In genomic region chr9:121297171-121298064, GRCm38 (mm10) we compare ENCODE assay signal across 8 mouse cellular contexts. TPM values are rescaled to one million over a fixed set of nuclear protein-coding genes. Genes with fewer than 3 reads are reported as not detected.
A peak's percentile ranks its signal among the peaks of the same experiment; 100 is the strongest.
DNase-seq lines count a peak whose midpoint lies in the region; ATAC-seq and TF ChIP-seq lines count a peak whose summit lies in the region.

TSS of gene Trak1 (plus strand) at chr9:121297502.

- TF ChIP-seq POLR2A in cerebellum, adult 2 months (IDR thresholded peaks at IDR 0.05; ENCODE audit: borderline replicate concordance, insufficient read depth, low read length): peak; percentile 62
- TF ChIP-seq POLR2A in spleen, adult 2 months (IDR thresholded peaks at IDR 0.05; ENCODE audit: low read depth, low read length): peak; percentile 66; the same call in 1 of the 2 replicates

- no peaks in the 10 kb centered on the region for H3K27me3 ChIP-seq in cerebellum, adult 2 months (ENCODE audit: control insufficient read depth, insufficient read depth, low read length)
- H3K27me3 ChIP-seq in hindbrain, embryonic 14.5 days (ENCODE audit: control insufficient read depth, insufficient read depth, low read length): no peaks in the 10 kb centered on the region
- H3K27me3 ChIP-seq in spleen, adult 2 months (ENCODE audit: control insufficient read depth, insufficient read depth, low read length): no peaks in the 10 kb centered on the region

- peak; percentile 87 for ATAC-seq in hindbrain, embryonic 14.5 days (ENCODE audit: low FRiP score)
- ATAC-seq in megakaryocyte-erythroid progenitor cell, adult 5-6 weeks (replicated peaks; ENCODE audit: low FRiP score, low TSS enrichment, poor library complexity, severe bottlenecking): peak; percentile 54

- H3K27ac ChIP-seq in cerebellum, adult 2 months (ENCODE audit: insufficient read depth, low read length): peak within 1 kb of the TSS; percentile 66; the same call in 1 of the 2 replicates
- peak within 1 kb of the TSS; percentile 97 for H3K27ac ChIP-seq in gastrocnemius, adult 2 months
- H3K27ac ChIP-seq in hindbrain, embryonic 14.5 days: peak within 1 kb of the TSS; percentile 71
- H3K27ac ChIP-seq in spleen, adult 2 months (ENCODE audit: insufficient read depth, low read length): peak within 1 kb of the TSS; percentile 90

- peak within 1 kb of the TSS; percentile 77 for H3K4me3 ChIP-seq in cerebellum, adult 2 months (replicated peaks; ENCODE audit: insufficient read depth, low read depth, low read length)
- peak within 1 kb of the TSS; percentile 93 for H3K4me3 ChIP-seq in gastrocnemius, adult 2 months
- peak within 1 kb of the TSS; percentile 82 for H3K4me3 ChIP-seq in hindbrain, embryonic 14.5 days (replicated peaks; ENCODE audit: low read length)
- peak within 1 kb of the TSS; percentile 62 for H3K4me3 ChIP-seq in spleen, adult 2 months (ENCODE audit: extremely low read depth, insufficient read depth, insufficient read length)

- H3K36me3 ChIP-seq in hindbrain, embryonic 14.5 days (replicated peaks; ENCODE audit: control insufficient read depth, insufficient read depth): no peaks in the 10 kb centered on the region
- no peaks in the 10 kb centered on the region for H3K36me3 ChIP-seq in spleen, adult 2 months (ENCODE audit: control insufficient read depth, insufficient read depth, low read length)

- H3K9me3 ChIP-seq in hindbrain, embryonic 14.5 days (ENCODE audit: control insufficient read depth, low read length): no peaks in the 10 kb centered on the region

- intact Hi-C loops in gastrocnemius, adult 2 months (cut with DNase I): loop anchor here (2.0 kb wide), 2 partner anchors 47 to 73 kb away; no protein-coding TSS in a partner anchor
- intact Hi-C loops in left cerebral cortex, postnatal 36 days (cut with DNase I): loop anchor here (5.0 kb wide), 1 partner anchor 75 kb away; no protein-coding TSS in a partner anchor

- WGBS in cerebellum, adult 2 months: under 1% methylated on average over 107 of the region's 116 CpGs
- WGBS in hindbrain, embryonic 14.5 days: under 1% methylated on average over 99 of the region's 116 CpGs
- under 1% methylated on average over 92 of the region's 116 CpGs for WGBS in spleen, adult 2 months

- peak in 1 of 2 experiments; percentile 40 for DNase-seq in frontal cortex, adult 2 months (ENCODE audit: extremely low spot score in 1 of 2, low spot score in 1 of 2)
- no peak for DNase-seq in frontal cortex, postnatal 25 days (ENCODE audit: low spot score in 2 of 2)
- peak; percentile 76 to 80 for DNase-seq in cerebellum, adult 2 months
- DNase-seq in gastrocnemius, adult 2 months: peak; percentile 88
- peak; percentile 75 for DNase-seq in hindbrain, embryonic 14.5 days (ENCODE audit: low spot score)
- DNase-seq in left cerebral cortex, postnatal 36 days (ENCODE audit: low spot score in 2 of 2): peak; percentile 66 to 76
- peak; percentile 33 to 67 for DNase-seq in spleen, adult 2 months (ENCODE audit: low read depth in 1 of 2, low spot score in 2 of 2)

- H3K9ac ChIP-seq in hindbrain, embryonic 14.5 days: peak within 1 kb of the TSS; percentile 90

- H3K4me1 ChIP-seq in cerebellum, adult 2 months (ENCODE audit: control insufficient read depth, insufficient read depth, low read length): peaks cover 27% of the 10 kb centered on the region
- H3K4me1 ChIP-seq in hindbrain, embryonic 14.5 days (replicated peaks; ENCODE audit: control insufficient read depth, insufficient read depth, low read length): peaks cover 35% of the 10 kb centered on the region
- H3K4me1 ChIP-seq in spleen, adult 2 months (ENCODE audit: control insufficient read depth, insufficient read depth, insufficient read length): peaks cover 33% of the 10 kb centered on the region; the same call in 1 of the 2 replicates

- peak within 1 kb of the TSS; percentile 92 for H3K4me2 ChIP-seq in hindbrain, embryonic 14.5 days (replicated peaks)

- TF ChIP-seq CTCF in cerebellum, adult 2 months (IDR thresholded peaks at IDR 0.05; ENCODE audit: borderline replicate concordance, insufficient read depth, low read depth, low read length): no peak
- TF ChIP-seq CTCF in gastrocnemius, adult 2 months (IDR thresholded peaks at IDR 0.05): no peak
- no peak for TF ChIP-seq CTCF in spleen, adult 2 months (IDR thresholded peaks at IDR 0.05; ENCODE audit: extremely low read depth, insufficient read depth, insufficient read length, insufficient replicate concordance)

RNA-seq across cellular contexts. Expression of gene Trak1, which starts in this region (rescaled TPM):
- polyA plus RNA-seq in frontal cortex, adult 2 months (2012; rRNA removed): 136 and 139 TPM in 2 replicates
- polyA plus RNA-seq in cerebellum, adult 2 months (2012; rRNA removed): 103 TPM in 2 replicates
- total RNA-seq in gastrocnemius, adult 2 months (2021): 100 to 1,000 TPM; 156 to 204 TPM
- polyA plus RNA-seq in hindbrain, embryonic 14.5 days (2014; fragmentation: Nextera tagmentation; extraction: Ambion mirVana): 63.0 and 65.9 TPM in 2 replicates
- 100 to 1,000 TPM; 229 to 269 TPM for total RNA-seq in left cerebral cortex, postnatal 36 days (2021)
- total RNA-seq in megakaryocyte-erythroid progenitor cell, adult 5-6 weeks (2014; fragmentation: Nextera tagmentation): 45.6 and 50.2 TPM in 2 replicates
- total RNA-seq in megakaryocyte-erythroid progenitor cell, adult 5-6 weeks (2017): 14.2 and 23.2 TPM in 2 replicates
- 31.0 and 43.6 TPM in 2 replicates for polyA plus RNA-seq in spleen, adult 2 months (2012; rRNA removed)

Comparison
In these comparisons a context has a peak if more than half of its experiments do, and no peak if none do; other contexts are left out.
1. DNase-seq: peak in cerebellum, adult 2 months (2 of 2), gastrocnemius, adult 2 months (single experiment), hindbrain, embryonic 14.5 days (single experiment), left cerebral cortex, postnatal 36 days (2 of 2) and spleen, adult 2 months (2 of 2); none in frontal cortex, postnatal 25 days (0 of 2).
2. Peak in every context shown above with its lines, with median percentiles within 50 percentile points of each other: H3K27ac ChIP-seq and H3K4me3 ChIP-seq.